Mouse (Mus musculus): ENCODE measurements around the gene Jsrp1. TPM values are rescaled to one million over a fixed set of nuclear protein-coding genes. Genes with fewer than 3 reads are reported as not detected.

Jsrp1 gene
- polyA plus RNA-seq, 1 experiment from 2014 or later, result 1.0 TPM

GRCm38 (mm10) chr10:80760596-80761524, 52.4 kb downstream of the Jsrp1 start:
- H3K4me2 ChIP-seq, result no peak overlapping the region
- no peak overlapping the region for H3K9ac ChIP-seq
- H3K27ac ChIP-seq, result no peak overlapping the region
- 77% methylated on average over 4 of the region's 4 CpGs for WGBS
- H3K4me3 ChIP-seq (replicated peaks), result no peak overlapping the region
- peaks cover 34% of the 10 kb centered on the region for H3K4me1 ChIP-seq
- no peak for ATAC-seq (ENCODE audit: insufficient read depth, low FRiP score, low read depth)
- H3K36me3 ChIP-seq, result no peaks in the 10 kb centered on the region
- no peaks in the 10 kb centered on the region for H3K27me3 ChIP-seq (replicated peaks)
- H3K9me3 ChIP-seq, result no peaks in the 10 kb centered on the region

GRCm38 (mm10) chr10:80758651-80759050, 54.6 kb downstream of the Jsrp1 start:
- 75% methylated on average over 7 of the region's 7 CpGs for WGBS
- no peak overlapping the region for H3K4me2 ChIP-seq
- H3K36me3 ChIP-seq, result no peaks in the 10 kb centered on the region
- ATAC-seq (ENCODE audit: insufficient read depth, low FRiP score, low read depth), result no peak
- no peak overlapping the region for H3K27ac ChIP-seq
- no peak overlapping the region for H3K4me3 ChIP-seq (replicated peaks)
- H3K4me1 ChIP-seq, result peaks cover 35% of the 10 kb centered on the region
- H3K9me3 ChIP-seq, result no peaks in the 10 kb centered on the region
- no peak overlapping the region for H3K9ac ChIP-seq
- H3K27me3 ChIP-seq (replicated peaks), result no peaks in the 10 kb centered on the region

MicroRNAs encoded within 50 kb of the gene (microRNA counts, 519-probe panel; counts per million panel counts)
- microRNA mmu-miR-1982, result not detected

Small RNAs within 50 kb of the gene (microRNA-seq; reads per million reads assigned to microRNA genes)
- 3.3 reads per million, percentile 13 among the genes with 10 or more reads in this experiment for gene Mir1982

Other genes with a start within 250 kb of the Jsrp1 start
- 9.3 and 10.3 TPM in 2 replicates for gene Klf16, start 236.2 kb downstream of the Jsrp1 start, polyA plus RNA-seq (2015; fragmentation: Nextera tagmentation; extraction: Ambion mirVana)
- gene Abhd17a, start 223.2 kb downstream of the Jsrp1 start, polyA plus RNA-seq (2015; fragmentation: Nextera tagmentation; extraction: Ambion mirVana), result 102 and 103 TPM in 2 replicates
- gene Scamp4, start 210.6 kb downstream of the Jsrp1 start, polyA plus RNA-seq (2015; fragmentation: Nextera tagmentation; extraction: Ambion mirVana), result 86.1 and 93.0 TPM in 2 replicates
- gene Adat3, start 210.6 kb downstream of the Jsrp1 start, polyA plus RNA-seq (2015; fragmentation: Nextera tagmentation; extraction: Ambion mirVana), result 6.1 and 6.4 TPM in 2 replicates
- 3.9 TPM in 2 replicates for gene Gm49322, start 207.5 kb downstream of the Jsrp1 start, polyA plus RNA-seq (2015; fragmentation: Nextera tagmentation; extraction: Ambion mirVana)
- gene Csnk1g2, start 190.7 kb downstream of the Jsrp1 start, polyA plus RNA-seq (2015; fragmentation: Nextera tagmentation; extraction: Ambion mirVana), result 134 and 148 TPM in 2 replicates
- gene Btbd2, start 156.4 kb downstream of the Jsrp1 start, polyA plus RNA-seq (2015; fragmentation: Nextera tagmentation; extraction: Ambion mirVana), result 70.1 and 72.2 TPM in 2 replicates
- 83.9 and 86.3 TPM in 2 replicates for gene Mknk2, start 135.4 kb downstream of the Jsrp1 start, polyA plus RNA-seq (2015; fragmentation: Nextera tagmentation; extraction: Ambion mirVana)
- gene Mob3a, start 111.5 kb downstream of the Jsrp1 start, polyA plus RNA-seq (2015; fragmentation: Nextera tagmentation; extraction: Ambion mirVana), result 46.2 and 47.5 TPM in 2 replicates
- 27.1 and 32.0 TPM in 2 replicates for gene Izumo4, start 111.3 kb downstream of the Jsrp1 start, polyA plus RNA-seq (2015; fragmentation: Nextera tagmentation; extraction: Ambion mirVana)
- 76.1 and 82.3 TPM in 2 replicates for gene Ap3d1, start 71.2 kb downstream of the Jsrp1 start, polyA plus RNA-seq (2015; fragmentation: Nextera tagmentation; extraction: Ambion mirVana)
- gene Dot1l, start 58.3 kb downstream of the Jsrp1 start, polyA plus RNA-seq (2015; fragmentation: Nextera tagmentation; extraction: Ambion mirVana), result 17.3 and 17.4 TPM in 2 replicates
- 52.6 and 62.0 TPM in 2 replicates for gene Sf3a2, start 15.3 kb downstream of the Jsrp1 start, polyA plus RNA-seq (2015; fragmentation: Nextera tagmentation; extraction: Ambion mirVana)
- gene Plekhj1, start 14.9 kb downstream of the Jsrp1 start, polyA plus RNA-seq (2015; fragmentation: Nextera tagmentation; extraction: Ambion mirVana), result 117 and 118 TPM in 2 replicates
- gene Amh, start 8.3 kb downstream of the Jsrp1 start, polyA plus RNA-seq (2015; fragmentation: Nextera tagmentation; extraction: Ambion mirVana), result not detected in 2 replicates
- 1,556 and 1,602 TPM in 2 replicates for gene Oaz1, start 13.2 kb upstream of the Jsrp1 start, polyA plus RNA-seq (2015; fragmentation: Nextera tagmentation; extraction: Ambion mirVana)
- 0.24 TPM in 2 replicates for gene Lingo3, start 30.5 kb upstream of the Jsrp1 start, polyA plus RNA-seq (2015; fragmentation: Nextera tagmentation; extraction: Ambion mirVana)
- gene Lsm7, start 41.7 kb upstream of the Jsrp1 start, polyA plus RNA-seq (2015; fragmentation: Nextera tagmentation; extraction: Ambion mirVana), result 245 and 261 TPM in 2 replicates
- gene Sppl2b, start 41.8 kb upstream of the Jsrp1 start, polyA plus RNA-seq (2015; fragmentation: Nextera tagmentation; extraction: Ambion mirVana), result 37.1 and 41.9 TPM in 2 replicates
- gene Tmprss9, start 58.4 kb upstream of the Jsrp1 start, polyA plus RNA-seq (2015; fragmentation: Nextera tagmentation; extraction: Ambion mirVana), result 0.06 TPM in 1 of 2 replicates, not detected in the other
- gene Timm13, start 87.5 kb upstream of the Jsrp1 start, polyA plus RNA-seq (2015; fragmentation: Nextera tagmentation; extraction: Ambion mirVana), result 317 and 334 TPM in 2 replicates
- gene Lmnb2, start 104.7 kb upstream of the Jsrp1 start, polyA plus RNA-seq (2015; fragmentation: Nextera tagmentation; extraction: Ambion mirVana), result 38.1 and 46.1 TPM in 2 replicates
- gene Gadd45b, start 116.6 kb upstream of the Jsrp1 start, polyA plus RNA-seq (2015; fragmentation: Nextera tagmentation; extraction: Ambion mirVana), result 33.6 TPM in 2 replicates
- 4.8 and 4.9 TPM in 2 replicates for gene Gng7, start 201.4 kb upstream of the Jsrp1 start, polyA plus RNA-seq (2015; fragmentation: Nextera tagmentation; extraction: Ambion mirVana)
- 0.73 and 1.1 TPM in 2 replicates for gene Diras1, start 212.2 kb upstream of the Jsrp1 start, polyA plus RNA-seq (2015; fragmentation: Nextera tagmentation; extraction: Ambion mirVana)
- 17.7 and 17.9 TPM in 2 replicates for gene Slc39a3, start 223.9 kb upstream of the Jsrp1 start, polyA plus RNA-seq (2015; fragmentation: Nextera tagmentation; extraction: Ambion mirVana)
- 159 and 163 TPM in 2 replicates for gene Sgta, start 246.7 kb upstream of the Jsrp1 start, polyA plus RNA-seq (2015; fragmentation: Nextera tagmentation; extraction: Ambion mirVana)

All from stomach, embryonic 15.5 days (tissue).